ENCODE assay signal across 14 mouse cellular contexts in genomic region chr10:8471012-8471411, GRCm38 (mm10).
"Had no signal": no experiment of that assay in that cellular context is flagged by ENCODE, and none has a peak within 500 bp of the region (broad histone marks: within the 10 kb centered on the region; RNA-seq: fewer than 3 reads in every experiment).

No protein-coding gene starts in this region.

- DNase-seq: kidney, adult 2 months; kidney, postnatal 14 days; liver; liver, embryonic 13.5 days; liver, postnatal 0 days; lung, postnatal 14 days; thymus, postnatal 14 days had no signal

- H3K9ac ChIP-seq: kidney, embryonic 15.5 days; limb, embryonic 12.5 days; liver, embryonic 13.5 days; liver, postnatal 0 days; lung, embryonic 15.5 days; neural tube, embryonic 15.5 days had no signal

- H3K4me3 ChIP-seq: kidney, embryonic 15.5 days; limb, embryonic 12.5 days; liver, embryonic 13.5 days; lung, embryonic 15.5 days; megakaryocyte, embryonic 14.5 days; neural tube, embryonic 15.5 days had no signal

- H3K27me3 ChIP-seq: kidney, embryonic 15.5 days; limb, embryonic 12.5 days; liver, embryonic 13.5 days; lung, embryonic 15.5 days; megakaryocyte, embryonic 14.5 days; neural tube, embryonic 15.5 days had no signal

- H3K27ac ChIP-seq: kidney, embryonic 15.5 days; limb, embryonic 12.5 days; liver, embryonic 13.5 days; lung, embryonic 15.5 days; macrophage; neural tube, embryonic 15.5 days; stomach, postnatal 0 days had no signal

- H3K4me2 ChIP-seq: kidney, embryonic 15.5 days; limb, embryonic 12.5 days; liver, embryonic 13.5 days; lung, embryonic 15.5 days; neural tube, embryonic 15.5 days had no signal

- H3K36me3 ChIP-seq: kidney, embryonic 15.5 days; limb, embryonic 12.5 days; liver, embryonic 13.5 days; lung, embryonic 15.5 days; neural tube, embryonic 15.5 days had no signal

- H3K9me3 ChIP-seq: kidney, embryonic 15.5 days; limb, embryonic 12.5 days; liver, embryonic 13.5 days; lung, embryonic 15.5 days; neural tube, embryonic 15.5 days had no signal

- H3K4me1 ChIP-seq: kidney, embryonic 15.5 days; liver, embryonic 13.5 days; megakaryocyte, embryonic 14.5 days; neural tube, embryonic 15.5 days had no signal

- ATAC-seq: liver, postnatal 0 days had no signal
